Mouse (Mus musculus) heart, adult 2 months (tissue): ENCODE measurements around the gene Dph5.

Experiments used
- CTCF ChIP-seq: fragments of 200-600 bp; IDR thresholded peaks from 2 replicates; pipeline ENCODE4 v1.8.1; 2022; ENCODE audit warnings: antibody characterized with exemption, mild to moderate bottlenecking, moderate library complexity
- EP300 ChIP-seq: fragments of 200-500 bp; IDR thresholded peaks from 2 replicates; pipeline ENCODE4 v1.6.1; 2011; ENCODE audit warnings: low read depth, low read length, control low read depth; ENCODE audit not compliant: insufficient read depth
- POLR2A ChIP-seq: fragments of 200-500 bp; IDR thresholded peaks from 2 replicates; pipeline ENCODE4 v1.6.1; 2011; ENCODE audit warnings: mild to moderate bottlenecking, low read depth, low read length, control low read depth; ENCODE audit not compliant: insufficient read depth

DNA sequence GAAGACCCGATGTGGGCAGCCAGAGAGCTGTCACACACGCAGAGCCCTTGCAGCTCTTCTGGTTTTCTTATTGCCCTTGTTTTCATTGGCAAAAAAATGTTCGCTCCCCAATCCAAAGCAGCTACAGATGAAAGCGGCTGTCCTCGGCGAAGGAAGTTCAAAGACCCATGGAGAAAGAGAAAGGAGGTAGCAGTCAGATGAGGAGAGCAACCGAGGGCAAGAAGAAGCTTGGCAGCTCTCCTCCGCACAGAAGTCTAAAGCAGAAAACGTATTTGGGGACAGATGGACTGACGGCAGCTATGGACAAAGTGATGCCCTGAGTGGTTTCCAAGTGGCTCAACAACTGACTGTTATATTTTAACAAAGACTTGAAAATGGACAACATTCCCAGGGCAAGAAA lies 32.1 kb upstream of the Dph5 start:
- TF ChIP-seq CTCF = no peak
- TF ChIP-seq POLR2A = no peak
- TF ChIP-seq EP300 = no peak
